Mouse (Mus musculus) small intestine, adult 2 months (tissue): ENCODE measurements around the gene Arsb.

Experiments
- CTCF ChIP-seq: fragments of 200-500 bp; IDR thresholded peaks from 2 replicates; pipeline ENCODE4 v1.5.1; 2012; ENCODE audit warnings: low read depth, mild to moderate bottlenecking, control low read depth, inconsistent platforms, low read length, moderate library complexity, mixed read lengths; ENCODE audit not compliant: insufficient replicate concordance, insufficient read length; ENCODE audit errors: extremely low read depth
- POLR2A ChIP-seq: fragments of 200-500 bp; IDR thresholded peaks from 2 replicates; pipeline ENCODE4 v1.6.1; 2012; ENCODE audit warnings: low read depth, mild to moderate bottlenecking, control low read depth, inconsistent platforms, low read length, moderate library complexity

GRCm38 (mm10) chr13:93975668-93976067 lies 204.2 kb downstream of the Arsb start:
- TF ChIP-seq CTCF: no peak
- no peak for TF ChIP-seq POLR2A
